Mouse (Mus musculus): ENCODE data around the gene Gm9936.

DNA sequence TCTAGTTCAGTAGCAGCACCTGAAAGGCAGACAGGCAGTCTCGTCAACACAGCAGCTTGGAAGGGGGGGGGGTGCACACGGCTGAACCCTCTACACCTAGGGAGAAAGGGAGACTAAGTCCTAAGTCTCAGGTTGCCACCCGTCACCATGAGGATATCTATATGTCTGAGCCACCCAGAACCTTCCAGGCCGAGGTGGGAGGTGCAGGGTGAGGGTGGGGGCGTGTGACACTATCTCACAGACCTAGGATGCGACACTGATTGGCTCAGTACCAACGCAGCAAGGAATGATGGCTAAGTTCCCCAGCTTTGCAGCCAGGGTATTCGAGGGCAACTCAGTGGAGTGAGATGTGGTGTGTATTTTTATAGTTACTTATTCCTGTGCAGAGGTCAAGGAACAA lies 50.1 kb downstream of the Gm9936 start:
- TF ChIP-seq POLR2A (IDR thresholded peaks at IDR 0.05; ENCODE audit: borderline replicate concordance, extremely low read depth, low read depth, low read length) = no peak
- TF ChIP-seq CTCF (IDR thresholded peaks at IDR 0.05; ENCODE audit: insufficient read depth, low read length) = no peak

Measured in lung, adult 2 months (tissue).